Mouse (Mus musculus) MEL (cell line): ENCODE measurements around the gene Gm19668. TPM values are rescaled to one million over a fixed set of nuclear protein-coding genes. Genes with fewer than 3 reads are reported as not detected.

Experiments
- DNase-seq: peaks from one replicate; pipeline ENCODE4 v3.0.0; 2011; ENCODE audit warnings: low read depth, low spot score
- H3K27ac ChIP-seq: 2 replicates; pipeline ENCODE4 v1.5.1; 2012; ENCODE audit warnings: low read depth, mild to moderate bottlenecking, control low read depth, low read length, moderate library complexity; ENCODE audit not compliant: control insufficient read depth
- H3K27me3 ChIP-seq, 2 experiments: fragments of 150-350 bp in 1 of 2; sonication (generic) in 1 of 2; 2 replicates each; pipeline ENCODE4 v1.6.1; 2012; ENCODE audit warnings: low read length in 2 of 2, mild to moderate bottlenecking in 2 of 2, improper control_type of control experiment in 1 of 2, moderate library complexity in 1 of 2; ENCODE audit not compliant: insufficient read depth in 2 of 2, control insufficient read depth in 1 of 2
- H3K36me3 ChIP-seq, 2 experiments: 2 replicates each; pipeline ENCODE4 v1.6.1; 2012 to 2014; ENCODE audit warnings: low read length in 2 of 2, improper control_type of control experiment in 1 of 2, inconsistent platforms in 1 of 2, mild to moderate bottlenecking in 1 of 2; ENCODE audit not compliant: insufficient read depth in 2 of 2, control insufficient read depth in 1 of 2
- H3K4me1 ChIP-seq, 2 experiments: fragments of 150-350 bp in 1 of 2; sonication (generic) in 1 of 2; 2 replicates each; pipeline ENCODE4 v1.6.1; 2012; ENCODE audit warnings: low read length in 2 of 2, improper control_type of control experiment in 1 of 2, mild to moderate bottlenecking in 1 of 2; ENCODE audit not compliant: insufficient read depth in 2 of 2, control insufficient read depth in 1 of 2
- H3K4me3 ChIP-seq, 2 experiments: fragments of 150-350 bp in 1 of 2; sonication (generic) in 1 of 2; 2 replicates each; pipeline ENCODE4 v1.5.1; 2012; ENCODE audit warnings: low read depth in 2 of 2, low read length in 2 of 2, mild to moderate bottlenecking in 2 of 2, moderate library complexity in 2 of 2, control low read depth in 1 of 2, improper control_type of control experiment in 1 of 2; ENCODE audit not compliant: control insufficient read depth in 1 of 2, insufficient read depth in 1 of 2
- H3K79me2 ChIP-seq: 2 replicates; pipeline ENCODE4 v1.6.1; 2012; ENCODE audit warnings: mild to moderate bottlenecking, low read length, moderate library complexity; ENCODE audit not compliant: control insufficient read depth, poor library complexity, insufficient read depth
- H3K9ac ChIP-seq: 2 replicates; pipeline ENCODE4 v1.6.1; 2012; ENCODE audit warnings: low read depth, mild to moderate bottlenecking, control low read depth, low read length, moderate library complexity; ENCODE audit not compliant: control insufficient read depth, poor library complexity, severe bottlenecking
- H3K9me3 ChIP-seq: fragments of 150-350 bp; sonication (generic); replicated peaks from 2 replicates; pipeline ENCODE4 v1.6.1; 2012; ENCODE audit warnings: mild to moderate bottlenecking, low read length, improper control_type of control experiment, moderate library complexity; ENCODE audit not compliant: insufficient read depth
- E2F4 ChIP-seq: IDR thresholded peaks from 2 replicates; pipeline ENCODE4 v1.6.1; 2011; ENCODE audit warnings: low read depth, low read length, improper control_type of control experiment, borderline replicate concordance
- ELF1 ChIP-seq: IDR thresholded peaks from 2 replicates; pipeline ENCODE4 v1.6.1; 2014; ENCODE audit warnings: low read depth, mild to moderate bottlenecking, inconsistent platforms, low read length, improper control_type of control experiment, moderate library complexity
- EP300 ChIP-seq, 2 experiments: IDR thresholded peaks; 2 replicates each; pipeline ENCODE4 v1.6.1; 2011; ENCODE audit warnings: improper control_type of control experiment in 2 of 2, low read length in 2 of 2, low read depth in 1 of 2, mild to moderate bottlenecking in 1 of 2
- ETS1 ChIP-seq: IDR thresholded peaks from 2 replicates; pipeline ENCODE4 v1.6.1; 2012; ENCODE audit warnings: low read depth, mild to moderate bottlenecking, inconsistent platforms, low read length, improper control_type of control experiment, moderate library complexity
- GABPA ChIP-seq: IDR thresholded peaks from 2 replicates; pipeline ENCODE4 v1.6.1; 2012; ENCODE audit warnings: low read depth, mild to moderate bottlenecking, inconsistent platforms, low read length, improper control_type of control experiment, moderate library complexity
- GATA1 ChIP-seq: IDR thresholded peaks from 2 replicates; pipeline ENCODE4 v1.6.1; 2011; ENCODE audit warnings: low read depth, low read length, improper control_type of control experiment
- KAT2A ChIP-seq: conservative IDR thresholded peaks from 2 replicates; pipeline ENCODE4 v1.6.1; 2012; ENCODE audit warnings: low read depth, low read length, improper control_type of control experiment, inconsistent platforms
- MAFK ChIP-seq: IDR thresholded peaks from 2 replicates; pipeline ENCODE4 v1.6.1; 2011; ENCODE audit warnings: low read depth, mild to moderate bottlenecking, low read length, improper control_type of control experiment, borderline replicate concordance
- MAX ChIP-seq: IDR thresholded peaks from 2 replicates; pipeline ENCODE4 v1.6.1; 2011; ENCODE audit warnings: low read length, improper control_type of control experiment
- MYB ChIP-seq: IDR thresholded peaks from 2 replicates; pipeline ENCODE4 v1.6.1; 2011; ENCODE audit warnings: mild to moderate bottlenecking, low read depth, low read length, improper control_type of control experiment
- NELFE ChIP-seq: IDR thresholded peaks from 2 replicates; pipeline ENCODE4 v1.6.1; 2011; ENCODE audit warnings: low read depth, low read length, improper control_type of control experiment
- POLR2AphosphoS2 ChIP-seq: IDR thresholded peaks from 2 replicates; pipeline ENCODE4 v1.6.1; 2011; ENCODE audit warnings: low read length, improper control_type of control experiment
- POLR2AphosphoS5 ChIP-seq: IDR thresholded peaks from 2 replicates; pipeline ENCODE4 v1.6.1; 2012; ENCODE audit warnings: low read depth, borderline replicate concordance, mild to moderate bottlenecking, inconsistent platforms, low read length, moderate library complexity, mixed read lengths
- RAD21 ChIP-seq: IDR thresholded peaks from 2 replicates; pipeline ENCODE4 v1.6.1; 2011; ENCODE audit warnings: mild to moderate bottlenecking, low read depth, low read length, improper control_type of control experiment
- TBP ChIP-seq: IDR thresholded peaks from 2 replicates; pipeline ENCODE4 v1.8.0; 2011; ENCODE audit warnings: low read depth, low read length, improper control_type of control experiment
- UBTF ChIP-seq: IDR thresholded peaks from 2 replicates; pipeline ENCODE4 v1.6.1; 2012; ENCODE audit warnings: low read depth, mild to moderate bottlenecking, inconsistent platforms, low read length, improper control_type of control experiment, moderate library complexity, borderline replicate concordance; ENCODE audit not compliant: insufficient read depth
- ZC3H11A ChIP-seq: IDR thresholded peaks from 2 replicates; pipeline ENCODE4 v1.6.1; 2012; ENCODE audit warnings: low read depth, mild to moderate bottlenecking, inconsistent platforms, low read length, improper control_type of control experiment
- ZKSCAN1 ChIP-seq: IDR thresholded peaks from 2 replicates; pipeline ENCODE4 v1.6.1; 2012; ENCODE audit warnings: low read depth, mild to moderate bottlenecking, inconsistent platforms, low read length, improper control_type of control experiment, moderate library complexity
- ZNF384 ChIP-seq: IDR thresholded peaks from 2 replicates; pipeline ENCODE4 v1.6.1; 2012; ENCODE audit warnings: low read depth, mild to moderate bottlenecking, inconsistent platforms, low read length, improper control_type of control experiment
- polyA plus RNA-seq, 2 experiments: library from polyadenylated mRNA; stranded (reverse) in 1 of 2; unstranded in 1 of 2; fragments of >175 nt in 1 of 2; fragments of >200 nt in 1 of 2; gene quantifications; 2 replicates each; pipeline versions ENCODE4 v1.2.1 to v1.2.4; 2012; ENCODE audit warnings: low replicate concordance in 2 of 2, low read depth in 1 of 2; ENCODE audit not compliant: insufficient read length in 2 of 2, insufficient read depth in 1 of 2, missing spikeins in 1 of 2
- total RNA-seq: library from RNA; depleted of rRNA; stranded (reverse); fragments of 300-350 nt; gene quantifications from 2 replicates; pipeline ENCODE4 v1.2.3, GENCODE M21; 2012

The Gm19668 gene
- total and polyA plus RNA-seq, 3 experiments: not detected

DNA sequence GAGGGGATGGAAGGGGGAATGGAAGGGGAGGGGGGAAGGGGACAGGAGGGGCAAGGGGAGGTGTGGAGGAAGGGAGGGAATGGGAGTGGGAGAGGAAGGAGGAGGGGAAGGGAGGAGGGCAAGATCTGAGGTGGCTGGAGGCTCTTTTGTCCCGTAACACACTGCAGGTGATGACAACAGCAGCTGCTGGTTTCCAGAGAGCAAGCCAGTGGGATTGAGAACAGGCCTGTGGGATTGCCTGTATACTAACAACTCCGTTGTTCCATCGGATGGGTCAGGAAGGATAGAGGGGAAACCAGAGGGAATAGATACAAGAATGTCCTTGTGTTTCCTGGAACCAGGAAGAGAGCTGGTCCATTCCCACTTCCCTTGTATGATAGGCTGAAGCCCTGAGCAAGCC lies 1.3 kb downstream of the Gm19668 start:
- TF ChIP-seq RAD21: no peak
- no peak for TF ChIP-seq ELF1
- TF ChIP-seq E2F4: no peak
- TF ChIP-seq POLR2AphosphoS2: no peak
- TF ChIP-seq MAX: no peak
- no peak for TF ChIP-seq UBTF
- Histone ChIP-seq H3K9me3 (no peaks in the 10 kb centered on the region), H3K4me3 (no peak overlapping the region), H3K27ac (no peak overlapping the region), H3K27me3 (peaks cover 0 to 6% of the 10 kb centered on the region in 2 experiments), H3K9ac (no peak overlapping the region), H3K79me2 (no peaks in the 10 kb centered on the region), H3K36me3 (no peaks in the 10 kb centered on the region), H3K4me1 (no peaks in the 10 kb centered on the region)
- DNase-seq: no peak

DNA sequence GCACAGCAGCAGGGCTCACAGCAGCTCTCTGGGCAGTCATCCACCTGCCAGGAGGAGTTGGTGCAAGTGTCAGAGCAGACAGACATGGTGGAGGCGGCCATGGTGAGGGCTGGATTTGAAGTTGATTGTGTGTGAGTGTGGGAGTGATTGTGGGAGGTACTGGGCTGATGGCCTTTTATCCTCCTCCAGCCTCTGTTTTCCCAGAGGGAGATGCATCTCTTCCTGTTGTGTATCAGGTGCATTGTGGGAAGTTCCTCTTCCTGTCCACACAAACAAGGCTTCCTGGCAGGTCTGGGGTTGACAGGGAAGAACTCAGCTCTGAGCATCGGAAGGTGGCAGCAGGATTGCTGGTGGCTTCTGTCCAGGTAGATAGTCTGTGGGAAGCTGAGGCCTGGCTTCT lies 4.0 kb downstream of the Gm19668 start, which contains the start of gene Gm9639:
Gene Gm9639 (minus strand): TSS at position 101 of the 400 bp plus-strand sequence.
- TF ChIP-seq ZNF384 (no peak), TBP (no peak), POLR2AphosphoS5 (no peak), EP300 (IDR thresholded peaks at IDR 0.05; ENCODE audit: low read depth in 1 of 2, low read length in 2 of 2) (no peak), MYB (no peak), GABPA (no peak), MAX (no peak), GATA1 (no peak), ZKSCAN1 (no peak), E2F4 (no peak), ETS1 (no peak), NELFE (no peak), UBTF (no peak), ZC3H11A (no peak), MAFK (no peak), KAT2A (no peak)
- Histone ChIP-seq H3K9ac (no peak within 1 kb of the TSS), H3K79me2 (no peaks in the 10 kb centered on the region), H3K36me3 (no peaks in the 10 kb centered on the region), H3K27ac (no peak within 1 kb of the TSS), H3K4me3 (no peak within 1 kb of the TSS), H3K9me3 (no peaks in the 10 kb centered on the region), H3K27me3 (0 out of 4 replicates have a peak, but pooled peaks cover 0 to 1% of the 10 kb centered on the region in 2 experiments), H3K4me1 (no peaks in the 10 kb centered on the region)
- no peak for DNase-seq
